Mouse (Mus musculus) c-Kit-positive CD71-positive TER-119-positive erythroid progenitor cells, embryonic 14.5 days (primary cell): ENCODE measurements at regions not wholly inside any gene's neighbourhood (a gene's known extent, or its start where the extent isn't known, plus 50 kb on each side); places are given as distances from the start of the nearest gene placed in this dataset.

ENCODE experiments used
- DNase-seq: peaks from one replicate; pipeline ENCODE4 v3.0.0-alpha.2; 2013; ENCODE audit warnings: low spot score

DNA sequence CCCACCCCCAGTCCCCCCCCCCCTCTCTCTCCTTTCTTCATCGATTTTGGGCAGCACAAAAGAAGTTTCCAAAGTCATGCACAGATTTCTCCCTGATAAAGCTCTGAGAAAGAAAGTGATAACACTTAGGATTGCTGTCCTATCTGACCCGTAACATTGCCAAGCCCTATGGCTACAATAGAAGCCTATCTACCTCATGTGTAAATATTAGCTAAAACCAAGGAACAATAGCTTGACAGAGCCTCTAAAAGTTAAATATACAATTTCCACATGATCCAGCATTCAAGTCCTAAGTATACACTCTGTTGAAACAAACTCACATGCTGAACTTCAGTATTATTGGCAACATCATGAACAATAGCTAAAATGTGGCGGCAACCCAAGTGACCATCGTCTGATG, 864.9 kb downstream of the Efnb2 start:
- no peak for DNase-seq

DNA sequence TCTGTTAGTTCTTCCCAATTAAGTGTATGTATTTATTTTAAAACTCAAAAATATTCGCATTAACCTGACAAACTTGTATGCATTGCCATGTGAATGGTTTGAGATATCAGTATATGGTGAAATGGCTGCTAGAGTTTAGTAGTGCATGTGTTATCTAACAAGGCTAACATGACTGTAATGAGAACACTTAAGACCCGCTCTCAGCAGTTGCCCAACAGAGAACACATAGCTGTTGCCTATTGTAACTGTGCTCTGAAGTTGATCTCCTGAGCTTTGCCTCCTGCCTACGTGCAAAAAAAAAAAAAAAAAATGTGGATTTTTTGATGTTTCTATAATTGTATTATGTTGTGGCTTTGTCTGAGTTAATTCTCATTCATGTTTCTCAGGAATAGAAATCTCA, 897.2 kb downstream of the Efnb2 start:
- no peak for DNase-seq

DNA sequence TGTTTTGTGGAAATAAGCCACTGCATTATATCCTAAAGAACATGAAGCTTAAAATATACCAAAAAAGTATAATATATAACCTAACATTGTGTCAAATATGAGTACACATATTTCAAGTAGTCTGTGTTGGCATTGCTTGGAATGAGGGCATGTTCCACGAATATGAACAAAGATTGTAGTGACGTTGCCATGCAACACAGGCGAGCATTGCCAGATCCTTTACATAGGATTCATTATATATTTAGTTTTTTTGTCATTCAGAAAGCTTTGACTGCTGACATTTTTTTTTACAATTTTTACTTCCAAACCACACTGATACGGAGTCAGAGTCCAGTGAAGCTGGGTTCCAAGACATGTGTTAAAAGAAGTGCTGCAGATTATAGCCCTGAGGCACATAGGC, 900.1 kb downstream of the Efnb2 start:
- no peak for DNase-seq

DNA sequence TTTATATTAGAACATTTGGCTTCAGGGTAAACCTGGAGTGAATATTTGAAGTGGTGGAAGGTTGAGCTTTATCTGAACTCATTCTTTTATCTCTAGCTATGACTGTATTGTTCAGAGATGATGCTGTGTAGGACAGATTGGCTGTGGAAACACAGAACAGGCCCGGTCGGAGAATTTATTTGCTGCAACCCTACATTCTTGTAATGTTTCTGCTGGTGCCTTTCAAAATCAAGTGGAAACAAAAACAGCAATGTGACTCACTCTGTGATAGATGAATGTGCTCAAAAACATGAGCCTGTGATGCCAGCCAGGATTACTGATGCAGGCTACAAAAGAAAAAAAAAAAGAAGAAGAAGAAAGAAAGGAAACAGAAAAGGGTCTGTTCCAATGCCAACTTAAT, 928.3 kb downstream of the Efnb2 start:
- no peak for DNase-seq

DNA sequence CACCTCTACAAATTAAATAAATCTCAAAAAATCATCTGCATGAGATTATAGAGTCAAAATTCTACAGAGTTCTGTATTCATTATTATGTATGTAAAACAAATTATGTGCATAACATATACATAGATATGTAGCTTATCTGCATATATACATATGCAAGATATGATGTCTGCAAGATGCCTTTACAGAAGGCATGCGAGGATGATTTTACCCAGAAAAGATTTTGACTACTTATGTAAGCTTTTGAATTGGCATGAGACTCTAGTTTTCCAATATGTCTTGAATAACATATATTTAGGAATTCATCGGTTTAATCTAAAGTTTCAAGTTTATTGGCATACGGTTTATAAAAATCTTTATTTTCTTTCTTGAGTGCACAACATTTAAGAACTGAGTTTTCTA, 939.2 kb downstream of the Efnb2 start:
- DNase-seq: no peak

DNA sequence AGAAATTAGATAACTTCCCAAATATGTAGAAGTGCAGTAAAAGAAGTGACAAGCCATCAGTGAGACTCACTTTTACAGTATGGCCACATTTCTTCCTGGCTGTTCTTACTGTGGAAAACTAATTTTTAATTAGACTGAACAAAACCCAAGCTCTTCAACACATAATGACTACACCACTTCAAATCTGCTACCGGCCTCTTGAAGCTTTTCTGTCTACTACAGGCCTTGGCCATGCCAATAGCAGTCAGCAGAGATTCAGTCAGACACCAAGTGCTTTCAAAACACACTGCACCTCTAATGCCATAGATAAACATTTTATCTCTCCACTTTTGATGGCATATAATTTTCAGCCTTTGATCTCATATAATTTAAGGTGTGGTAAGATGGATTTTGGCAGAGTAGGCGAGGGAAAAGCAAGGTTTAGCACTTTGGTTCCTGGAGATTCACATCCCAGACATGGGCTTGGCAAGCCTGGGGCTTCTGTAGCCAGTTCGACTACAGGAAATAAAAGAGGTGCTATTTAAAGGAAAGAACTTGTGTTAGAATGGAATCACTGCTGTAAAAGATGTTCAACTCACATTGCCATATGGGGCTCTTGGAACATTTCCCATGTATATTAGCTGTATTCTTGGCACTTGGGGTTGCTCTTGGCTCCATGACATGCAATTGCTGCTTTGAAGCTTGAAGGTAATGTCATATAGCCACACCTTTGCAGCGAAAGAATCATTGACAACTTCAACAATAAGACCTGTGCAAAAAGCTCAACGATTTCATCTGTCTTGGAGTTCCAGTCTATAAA, 941.9 kb downstream of the Efnb2 start:
- no peak for DNase-seq

DNA sequence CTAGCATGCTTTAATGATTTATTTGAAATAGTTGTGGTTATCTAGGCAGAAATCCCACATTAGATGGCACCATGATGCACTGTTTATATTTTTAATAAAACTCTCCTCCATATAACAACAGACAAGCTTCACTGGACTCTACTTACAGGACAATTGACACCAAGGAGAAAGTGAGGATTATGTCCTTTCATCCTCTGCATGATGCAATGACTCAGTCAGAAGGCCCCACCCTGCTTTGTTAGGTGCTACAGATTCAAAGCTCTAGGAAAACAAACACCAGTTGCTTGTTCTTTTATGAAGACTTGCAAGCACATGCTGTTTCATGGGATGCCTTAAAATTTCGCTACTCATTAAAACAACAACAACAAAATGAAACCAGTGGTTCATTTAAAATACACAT, 950.3 kb downstream of the Efnb2 start:
- no peak for DNase-seq

DNA sequence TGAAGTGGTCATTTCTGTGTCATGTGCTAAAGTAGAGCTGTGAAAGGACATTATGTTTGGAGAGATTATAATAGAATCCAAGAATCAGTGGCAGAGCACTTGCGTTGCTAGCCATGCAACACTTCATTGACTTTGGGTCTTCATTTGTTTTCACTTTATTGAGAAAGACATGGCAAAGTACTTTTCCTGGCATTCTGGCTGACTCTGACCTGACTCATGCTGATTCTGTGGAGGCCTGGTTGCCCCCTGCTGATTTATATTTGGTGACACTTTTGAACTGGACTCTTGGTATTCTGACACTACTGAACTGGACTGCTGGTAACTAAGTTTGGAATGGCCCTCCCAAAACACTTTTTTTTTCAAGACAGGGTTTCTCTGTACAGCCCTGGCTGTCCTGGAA, 951.6 kb downstream of the Efnb2 start:
- DNase-seq: no peak

DNA sequence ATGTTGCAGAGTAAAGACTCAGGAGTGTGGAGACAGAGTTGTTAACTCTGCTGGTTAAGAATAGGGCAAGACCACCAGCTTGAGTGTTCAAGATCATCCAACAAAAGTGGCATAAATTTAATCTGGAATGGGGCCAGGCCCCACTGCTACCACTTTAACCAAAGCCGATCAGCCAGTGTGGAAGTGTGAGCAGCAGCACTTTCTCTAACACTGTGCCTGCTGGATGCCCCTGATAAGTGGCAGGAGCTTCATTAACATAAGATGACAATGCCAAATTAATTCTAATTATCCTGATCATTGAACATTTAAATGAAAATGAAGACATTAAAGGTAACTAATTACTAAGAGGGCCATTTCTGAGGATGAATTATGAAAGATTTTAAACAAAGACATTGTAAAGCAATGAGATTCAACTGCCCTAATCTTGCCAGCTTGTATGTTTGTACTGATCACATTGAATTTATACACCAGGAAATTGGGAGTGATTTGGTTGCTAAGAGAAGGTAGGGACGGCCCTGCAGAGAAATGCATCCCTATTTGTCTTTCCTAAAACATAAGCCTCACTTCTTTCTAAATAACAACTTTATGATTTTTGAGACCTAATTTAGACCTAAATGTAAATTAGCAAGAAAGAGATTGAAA, 969.6 kb downstream of the Efnb2 start:
- DNase-seq: no peak

DNA sequence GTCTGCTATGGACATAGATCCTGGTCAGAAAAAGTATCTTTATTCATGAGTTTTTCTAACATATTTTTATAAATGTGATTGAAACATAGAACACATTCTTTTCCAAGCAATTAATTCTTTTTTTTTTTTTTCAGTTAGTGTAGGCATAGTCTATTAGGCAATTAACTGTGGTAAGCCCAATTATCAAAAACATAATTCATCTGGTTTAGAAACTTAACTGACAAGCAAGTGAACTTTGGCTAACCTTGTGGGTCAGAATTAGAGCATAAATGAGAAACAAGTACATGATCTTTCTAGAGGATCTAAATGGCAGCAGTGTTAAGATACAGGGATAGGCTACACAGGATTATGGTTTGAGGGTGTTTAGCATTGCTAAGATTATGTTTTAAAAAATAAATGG, 1007.2 kb downstream of the Efnb2 start:
- DNase-seq: no peak
